8 mouse cellular contexts compared by ENCODE assay signal in genomic region chr1:161748138-161748537, GRCm38 (mm10). TPM values are rescaled to one million over a fixed set of nuclear protein-coding genes. Genes with fewer than 3 reads are reported as not detected.
DNase-seq lines count a peak whose midpoint lies in the region; ATAC-seq and TF ChIP-seq lines count a peak whose summit lies in the region.

No protein-coding gene starts in this region.

- peak; percentile 74 for TF ChIP-seq CTCF in hindbrain, postnatal 0 days (IDR thresholded peaks at IDR 0.05; ENCODE audit: low read depth)
- peak; percentile 65; the same call in 1 of the 2 replicates for TF ChIP-seq CTCF in brain, embryonic 14.5 days (IDR thresholded peaks at IDR 0.05; ENCODE audit: borderline replicate concordance, extremely low read depth, insufficient read depth, insufficient read length)
- peak; percentile 81 for TF ChIP-seq CTCF in left cerebral cortex, adult 2 months (IDR thresholded peaks at IDR 0.05)
- TF ChIP-seq CTCF in stomach, postnatal 0 days (IDR thresholded peaks at IDR 0.05; ENCODE audit: low read depth): peak; percentile 94

- no peaks in the 10 kb centered on the region for H3K27me3 ChIP-seq in hindbrain, postnatal 0 days (ENCODE audit: insufficient read depth, low read length)
- no peaks in the 10 kb centered on the region for H3K27me3 ChIP-seq in hindbrain, embryonic 12.5 days
- no peaks in the 10 kb centered on the region for H3K27me3 ChIP-seq in stomach, postnatal 0 days (ENCODE audit: control insufficient read depth, insufficient read depth, low read length)

- no peaks in the 10 kb centered on the region for H3K36me3 ChIP-seq in hindbrain, postnatal 0 days (ENCODE audit: insufficient read depth, low read length)
- H3K36me3 ChIP-seq in hindbrain, embryonic 12.5 days: no peaks in the 10 kb centered on the region
- H3K36me3 ChIP-seq in stomach, postnatal 0 days (ENCODE audit: control insufficient read depth, insufficient read depth, low read length): no peaks in the 10 kb centered on the region

- 0 out of 2 replicates have a peak, but pooled peaks have one; percentile 29 for ATAC-seq in hindbrain, postnatal 0 days
- no peak for ATAC-seq in hindbrain, embryonic 12.5 days (ENCODE audit: low FRiP score)
- no peak for ATAC-seq in stomach, postnatal 0 days (ENCODE audit: low FRiP score, low TSS enrichment)

- TF ChIP-seq POLR2A in brain, embryonic 14.5 days (IDR thresholded peaks at IDR 0.05; ENCODE audit: borderline replicate concordance, extremely low read depth, insufficient read depth, insufficient read length, poor library complexity, severe bottlenecking): no peak

- no peak overlapping the region for H3K4me3 ChIP-seq in hindbrain, postnatal 0 days (ENCODE audit: low read length)
- H3K4me3 ChIP-seq in hindbrain, embryonic 12.5 days: no peak overlapping the region
- no peak overlapping the region for H3K4me3 ChIP-seq in left cerebral cortex, adult 2 months
- H3K4me3 ChIP-seq in stomach, postnatal 0 days (ENCODE audit: low read depth, low read length): no peak overlapping the region

- H3K27ac ChIP-seq in hindbrain, postnatal 0 days: no peak overlapping the region
- no peak overlapping the region for H3K27ac ChIP-seq in hindbrain, embryonic 12.5 days
- no peak overlapping the region for H3K27ac ChIP-seq in left cerebral cortex, adult 2 months
- H3K27ac ChIP-seq in stomach, postnatal 0 days (replicated peaks): no peak overlapping the region

- H3K4me2 ChIP-seq in hindbrain, postnatal 0 days (ENCODE audit: low read depth, low read length): no peak overlapping the region
- no peak overlapping the region for H3K4me2 ChIP-seq in hindbrain, embryonic 12.5 days (replicated peaks)
- H3K4me2 ChIP-seq in stomach, postnatal 0 days (replicated peaks; ENCODE audit: low read depth): no peak overlapping the region

- no peak for TF ChIP-seq EP300 in stomach, postnatal 0 days (optimal IDR thresholded peaks at IDR 0.05)

- peak; percentile 24 for DNase-seq in hindbrain, postnatal 0 days (ENCODE audit: low spot score)
- peak; percentile 87 for DNase-seq in ES-CJ7 (ENCODE audit: low read depth, low spot score)
- DNase-seq in brain, embryonic 14.5 days (ENCODE audit: low read depth): peak; percentile 19
- DNase-seq in gastrocnemius, postnatal 14 days: peak; percentile 17
- DNase-seq in left cerebral cortex, adult 2 months (ENCODE audit: extremely low spot score in 1 of 2, low spot score in 2 of 2): peak; percentile 26 to 52
- DNase-seq in mesoderm, embryonic 11.5 days (ENCODE audit: low read depth, low spot score): peak; percentile 53
- DNase-seq in stomach, postnatal 0 days (ENCODE audit: low spot score): peak; percentile 71

- no peaks in the 10 kb centered on the region for H3K4me1 ChIP-seq in hindbrain, postnatal 0 days (ENCODE audit: insufficient read depth, low read length)
- no peaks in the 10 kb centered on the region for H3K4me1 ChIP-seq in hindbrain, embryonic 12.5 days
- H3K4me1 ChIP-seq in stomach, postnatal 0 days (replicated peaks; ENCODE audit: control insufficient read depth, insufficient read depth): no peaks in the 10 kb centered on the region

- no peaks in the 10 kb centered on the region for H3K9me3 ChIP-seq in hindbrain, postnatal 0 days (ENCODE audit: low read length)
- H3K9me3 ChIP-seq in hindbrain, embryonic 12.5 days (replicated peaks): no peaks in the 10 kb centered on the region
- H3K9me3 ChIP-seq in stomach, postnatal 0 days (ENCODE audit: control insufficient read depth, low read length): no peaks in the 10 kb centered on the region

- intact Hi-C loops in gastrocnemius, postnatal 14 days (cut with DNase I; ENCODE audit: low total_unique reads): no loop called here
- intact Hi-C loops in left cerebral cortex, adult 2 months (cut with DNase I): loop anchor here (5.0 to 10.0 kb wide), 2 partner anchors 229 to 587 kb away; partner anchors contain the start of gene 4930558K02Rik

- H3K9ac ChIP-seq in hindbrain, postnatal 0 days (replicated peaks; ENCODE audit: low read length): no peak overlapping the region
- no peak overlapping the region for H3K9ac ChIP-seq in hindbrain, embryonic 12.5 days
- no peak overlapping the region for H3K9ac ChIP-seq in stomach, postnatal 0 days (ENCODE audit: low read length)

- WGBS in hindbrain, postnatal 0 days: 52% methylated on average over 8 of the region's 8 CpGs
- WGBS in hindbrain, embryonic 12.5 days: 47% methylated on average over 8 of the region's 8 CpGs
- WGBS in stomach, postnatal 0 days: 31% methylated on average over 8 of the region's 8 CpGs

RNA-seq across cellular contexts. Expression of gene Fasl, which starts 40.2 kb away (rescaled TPM):
- total RNA-seq in hindbrain, postnatal 0 days (2014; rRNA removed): 0.63 and 1.4 TPM in 2 replicates
- 0.56 TPM in 1 of 2 replicates, not detected in the other for polyA plus RNA-seq in hindbrain, postnatal 0 days (2015; fragmentation: Nextera tagmentation; extraction: Ambion mirVana)
- 0.20 and 0.21 TPM in 2 replicates for polyA plus RNA-seq in hindbrain, embryonic 12.5 days (2016; fragmentation: Nextera tagmentation; extraction: Ambion mirVana)
- 0.68 and 0.77 TPM in 2 replicates for polyA plus RNA-seq in brain, embryonic 14.5 days (2012; rRNA removed)
- total RNA-seq in gastrocnemius, postnatal 14 days (2021): not detected
- total RNA-seq in left cerebral cortex, adult 2 months (2021): under 1 TPM; 0.18 to 0.23 TPM
- not detected in 2 replicates for polyA plus RNA-seq in stomach, postnatal 0 days (2015; fragmentation: Nextera tagmentation; extraction: Ambion mirVana)

Comparison
In these comparisons a context has a peak if more than half of its experiments do, and no peak if none do; other contexts are left out.
1. DNase-seq: peak in every context shown above with its lines; median percentile 87 in ES-CJ7; 71 in stomach, postnatal 0 days; 53 in mesoderm, embryonic 11.5 days; 39 in left cerebral cortex, adult 2 months; 24 in hindbrain, postnatal 0 days; 19 in brain, embryonic 14.5 days; 17 in gastrocnemius, postnatal 14 days.